Mouse (Mus musculus): ENCODE results near the gene Gcm2.

Gene Gcm2

GRCm38 (mm10) chr13:41079859-41080258, 31.0 kb downstream of the Gcm2 start:
- no peak for DNase-seq (ENCODE audit: low read depth)

- DNase-seq (ENCODE audit: low read depth), result peak; percentile 74
Measured at GRCm38 (mm10) chr13:41079421-41079780, 31.4 kb downstream of the Gcm2 start, which contains the start of gene Mak. Gene Mak (minus strand): TSS chr13:41079706.

GRCm38 (mm10) chr13:41078690-41079420, 32.0 kb downstream of the Gcm2 start:
- DNase-seq (ENCODE audit: low read depth), result no peak

- no peak for DNase-seq (ENCODE audit: low read depth)
Measured at GRCm38 (mm10) chr13:41077921-41078320, 32.9 kb downstream of the Gcm2 start.

GRCm38 (mm10) chr13:41073819-41074218, 37.0 kb downstream of the Gcm2 start:
- no peak for DNase-seq (ENCODE audit: low read depth)

GRCm38 (mm10) chr13:41071617-41072016, 39.2 kb downstream of the Gcm2 start:
- DNase-seq (ENCODE audit: low read depth), result no peak

- DNase-seq (ENCODE audit: low read depth), result no peak
Measured at GRCm38 (mm10) chr13:41067618-41068017, 43.2 kb downstream of the Gcm2 start.

- no peak for DNase-seq (ENCODE audit: low read depth)
Measured at GRCm38 (mm10) chr13:41051965-41052364, 58.9 kb downstream of the Gcm2 start.
